Mouse (Mus musculus) liver, embryonic 11.5 days (tissue): ENCODE measurements around the gene Ina. TPM values are rescaled to one million over a fixed set of nuclear protein-coding genes. Genes with fewer than 3 reads are reported as not detected.
A peak's percentile ranks its signal among the peaks of the same experiment; 100 is the strongest.

ENCODE experiments used
- ATAC-seq: fragments of 200-750 bp; cut with Nextera tagmentation; replicated peaks from 2 replicates; pipeline ENCODE4 v1.8.0; 2017; ENCODE audit warnings: moderate number of reproducible peaks, mild to moderate bottlenecking, moderate TSS enrichment, moderate library complexity; ENCODE audit not compliant: low FRiP score
- DNase-seq: peaks from one replicate; pipeline ENCODE4 v3.0.0-alpha.2; 2017; ENCODE audit warnings: low spot score
- H3K27ac ChIP-seq: fragments of 300-500 bp; sonication (generic); 2 replicates; pipeline ENCODE4 v1.5.1; 2014; ENCODE audit warnings: mild to moderate bottlenecking, low read depth, low read length, control low read depth
- H3K27me3 ChIP-seq: fragments of 300-500 bp; sonication (generic); replicated peaks from 2 replicates; pipeline ENCODE4 v1.6.1; 2014; ENCODE audit warnings: low read length, mixed read lengths; ENCODE audit not compliant: control insufficient read depth, insufficient read depth
- H3K36me3 ChIP-seq: fragments of 300-500 bp; sonication (generic); 2 replicates; pipeline ENCODE4 v1.6.1; 2014; ENCODE audit warnings: mild to moderate bottlenecking, low read length, moderate library complexity, mixed read lengths; ENCODE audit not compliant: control insufficient read depth, insufficient read depth
- H3K4me1 ChIP-seq: fragments of 300-500 bp; sonication (generic); replicated peaks from 2 replicates; pipeline ENCODE4 v1.6.1; 2014; ENCODE audit warnings: low read length, mixed read lengths; ENCODE audit not compliant: control insufficient read depth, insufficient read depth
- H3K4me2 ChIP-seq: fragments of 300-500 bp; sonication (generic); 2 replicates; pipeline ENCODE4 v1.6.1; 2014; ENCODE audit warnings: mild to moderate bottlenecking, control low read depth, moderate library complexity
- H3K4me3 ChIP-seq: fragments of 300-500 bp; sonication (generic); 2 replicates; pipeline ENCODE4 v1.5.1; 2014; ENCODE audit warnings: low read depth, low read length, control low read depth
- H3K9ac ChIP-seq: fragments of 300-500 bp; sonication (generic); 2 replicates; pipeline ENCODE4 v1.6.1; 2014; ENCODE audit warnings: low read depth, low read length, control low read depth
- H3K9me3 ChIP-seq: fragments of 300-500 bp; sonication (generic); 2 replicates; pipeline ENCODE4 v1.6.1; 2016; ENCODE audit warnings: low read length, inconsistent platforms, mixed read lengths; ENCODE audit not compliant: control insufficient read depth
- WGBS: fragments of 180-500 bp; shearing (Covaris S2); extraction: QIAGEN DNeasy Blood & Tissue Kit; methylation state at CpG from one replicate; pipeline ENCODE4 v1.1.7; 2014; 5-methylcytosine and 5-hydroxymethylcytosine counted together
- polyA plus RNA-seq: library from polyadenylated mRNA; unstranded; fragments of >200 nt; fragmentation: Nextera tagmentation; extraction: Ambion mirVana; gene quantifications from 2 replicates; pipeline ENCODE4 v1.2.1, GENCODE M21; 2014

Ina gene
- polyA plus RNA-seq, 1 experiment from 2014 or later: 0.26 TPM

DNA sequence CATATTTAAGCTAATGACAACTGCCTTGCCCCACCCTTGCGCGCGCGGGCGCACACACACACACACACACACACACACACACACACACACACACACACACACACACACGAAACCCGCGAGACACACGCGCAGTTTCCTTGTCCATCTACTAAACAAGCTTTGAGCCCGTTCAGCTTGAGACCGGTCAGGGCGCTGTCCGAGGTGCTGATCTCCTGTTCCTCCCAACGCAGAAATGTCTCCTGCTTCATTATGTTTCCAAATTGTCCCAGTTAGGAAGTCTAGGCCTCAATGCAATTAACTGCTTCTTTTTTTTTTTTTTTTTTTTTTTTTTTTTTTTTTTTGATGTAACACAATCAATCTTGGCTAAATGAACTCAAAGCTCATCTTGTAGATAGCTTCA lies 2.0 kb downstream of the Ina start:
- Histone ChIP-seq H3K4me1 (no peaks in the 10 kb centered on the region), H3K9me3 (no peaks in the 10 kb centered on the region), H3K27me3 (peaks cover 74% of the 10 kb centered on the region), H3K4me3 (no peak overlapping the region), H3K4me2 (no peak overlapping the region), H3K9ac (no peak overlapping the region), H3K36me3 (no peaks in the 10 kb centered on the region), H3K27ac (no peak overlapping the region)
- WGBS: 1% methylated on average over 15 of the region's 15 CpGs
- peak; percentile 77 for DNase-seq
- ATAC-seq: no peak

DNA sequence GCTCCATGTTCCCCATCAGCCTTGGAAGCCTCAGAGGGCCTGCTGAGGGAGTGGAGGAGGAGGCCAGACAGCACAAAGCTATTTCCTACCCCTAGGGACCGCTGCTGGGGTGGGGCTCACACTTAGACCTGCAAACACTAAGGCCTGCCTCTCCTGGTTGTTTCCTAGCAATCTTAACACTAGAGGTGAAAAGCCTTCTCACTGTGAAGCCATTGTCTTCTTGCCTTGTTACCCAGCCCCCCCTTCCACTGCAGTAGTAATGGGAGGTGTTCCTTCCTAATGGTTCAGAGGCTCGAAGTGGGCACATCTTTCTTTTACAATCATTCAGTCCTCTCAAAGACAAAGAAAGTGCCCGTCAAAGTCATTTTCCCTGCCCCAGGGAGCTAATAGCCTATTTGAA lies 3.3 kb downstream of the Ina start:
- 13% methylated on average over 3 of the region's 3 CpGs for WGBS
- Histone ChIP-seq H3K27me3 (peaks cover 62% of the 10 kb centered on the region), H3K4me2 (no peak overlapping the region), H3K9me3 (no peaks in the 10 kb centered on the region), H3K27ac (no peak overlapping the region), H3K4me1 (no peaks in the 10 kb centered on the region), H3K9ac (no peak overlapping the region), H3K4me3 (no peak overlapping the region), H3K36me3 (no peaks in the 10 kb centered on the region)
- ATAC-seq: no peak
- no peak for DNase-seq

- H3K27me3 ChIP-seq: peaks cover 57% of the 10 kb centered on the region
- ATAC-seq (no peak), DNase-seq (no peak)
- WGBS: 53% methylated on average over 2 of the region's 2 CpGs
- no peak overlapping the region for H3K9ac ChIP-seq
- no peaks in the 10 kb centered on the region for H3K4me1 ChIP-seq
- H3K9me3 ChIP-seq: no peaks in the 10 kb centered on the region
- H3K4me3 ChIP-seq: no peak overlapping the region
- H3K36me3 ChIP-seq: no peaks in the 10 kb centered on the region
- H3K4me2 ChIP-seq: no peak overlapping the region
- H3K27ac ChIP-seq: no peak overlapping the region
Observed at GRCm38 (mm10) chr19:47018330-47018729, 3.8 kb downstream of the Ina start.

DNA sequence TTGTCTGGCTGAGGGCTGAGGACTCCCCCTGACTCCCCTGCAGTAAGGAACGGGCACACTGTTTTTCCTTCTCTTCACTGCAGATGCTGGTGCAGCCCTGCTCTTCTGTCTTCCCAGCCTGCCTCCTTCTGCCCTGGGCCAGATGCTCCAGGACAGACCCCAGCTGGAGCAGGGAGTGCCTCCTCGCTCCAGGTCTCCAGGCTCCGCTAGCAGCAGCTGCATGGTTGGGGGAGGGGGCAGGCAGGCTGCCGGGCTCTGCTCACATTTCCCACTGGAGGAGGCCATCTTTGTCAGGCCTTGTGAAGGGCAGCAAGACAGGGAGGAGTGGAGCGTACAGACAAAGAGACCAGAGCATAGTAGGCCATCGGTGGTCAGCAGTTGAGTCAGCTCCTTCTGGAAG lies 4.8 kb downstream of the Ina start:
- Histone ChIP-seq H3K36me3 (no peaks in the 10 kb centered on the region), H3K4me3 (no peak overlapping the region), H3K9ac (no peak overlapping the region), H3K4me2 (no peak overlapping the region), H3K27me3 (peaks cover 47% of the 10 kb centered on the region), H3K4me1 (no peaks in the 10 kb centered on the region), H3K9me3 (no peaks in the 10 kb centered on the region), H3K27ac (no peak overlapping the region)
- 35% methylated on average over 6 of the region's 6 CpGs for WGBS
- DNase-seq (no peak), ATAC-seq (no peak)

DNA sequence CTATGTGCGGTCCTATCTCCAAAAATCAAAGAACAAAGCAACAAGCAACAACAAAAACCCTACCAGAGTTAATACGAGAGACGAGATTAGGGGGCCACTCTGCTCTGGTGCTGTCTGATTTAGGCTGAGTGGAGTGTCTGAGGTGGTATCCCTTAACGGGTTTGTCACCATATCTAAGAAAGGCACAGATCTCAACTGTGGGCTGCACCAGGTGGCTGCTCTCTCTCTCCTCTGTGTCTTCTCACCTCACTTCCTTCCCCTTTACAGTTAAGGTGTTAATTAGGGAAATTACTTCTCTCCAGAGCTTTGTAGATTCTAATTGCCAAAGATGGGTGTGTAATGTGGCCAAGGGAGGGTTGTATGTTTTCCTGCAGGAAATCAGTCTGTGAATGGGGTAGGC lies 8.2 kb downstream of the Ina start:
- no peak overlapping the region for H3K4me3 ChIP-seq
- H3K4me2 ChIP-seq: no peak overlapping the region
- no peaks in the 10 kb centered on the region for H3K9me3 ChIP-seq
- no peak for ATAC-seq
- H3K4me1 ChIP-seq: no peaks in the 10 kb centered on the region
- no peak for DNase-seq
- peaks cover 17% of the 10 kb centered on the region for H3K27me3 ChIP-seq
- H3K36me3 ChIP-seq: no peaks in the 10 kb centered on the region
- no peak overlapping the region for H3K9ac ChIP-seq
- 63% methylated on average over 4 of the region's 4 CpGs for WGBS
- H3K27ac ChIP-seq: no peak overlapping the region

DNA sequence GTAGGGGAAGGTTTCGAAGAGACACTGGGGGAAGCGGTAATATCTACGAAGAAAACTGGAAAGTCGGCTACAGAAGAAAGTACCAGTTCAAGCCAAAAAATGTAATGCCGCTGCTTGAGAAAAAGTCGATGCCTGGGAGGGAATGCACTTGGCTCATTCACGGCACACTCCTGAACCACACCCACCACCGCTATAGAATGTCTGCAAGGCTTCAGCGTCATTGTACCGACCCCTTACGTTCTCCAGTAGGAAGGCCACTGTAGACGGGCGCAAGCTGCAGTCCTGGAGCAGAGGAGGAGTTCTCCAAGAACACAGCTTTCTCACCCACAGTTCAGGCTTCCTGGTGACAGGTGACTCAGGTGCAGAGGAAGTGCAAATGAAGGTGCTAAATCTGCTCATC lies 9.0 kb downstream of the Ina start:
- Histone ChIP-seq H3K4me2 (no peak overlapping the region), H3K9ac (no peak overlapping the region), H3K4me1 (no peaks in the 10 kb centered on the region), H3K27ac (no peak overlapping the region), H3K4me3 (no peak overlapping the region), H3K27me3 (peaks cover 9% of the 10 kb centered on the region), H3K9me3 (no peaks in the 10 kb centered on the region), H3K36me3 (no peaks in the 10 kb centered on the region)
- WGBS: 80% methylated on average over 13 of the region's 13 CpGs
- ATAC-seq (no peak), DNase-seq (no peak)

GRCm38 (mm10) chr19:47024954-47025353 lies 10.5 kb downstream of the Ina start:
- no peaks in the 10 kb centered on the region for H3K9me3 ChIP-seq
- H3K4me2 ChIP-seq: no peak overlapping the region
- H3K27me3 ChIP-seq: no peaks in the 10 kb centered on the region; the same call in 1 of the 2 replicates
- H3K9ac ChIP-seq: no peak overlapping the region
- no peak overlapping the region for H3K4me3 ChIP-seq
- ATAC-seq (no peak), DNase-seq (no peak)
- H3K27ac ChIP-seq: no peak overlapping the region
- no peaks in the 10 kb centered on the region for H3K36me3 ChIP-seq
- WGBS: 78% methylated on average over 10 of the region's 10 CpGs
- H3K4me1 ChIP-seq: no peaks in the 10 kb centered on the region

GRCm38 (mm10) chr19:47026513-47026912 lies 12.0 kb downstream of the Ina start:
- Histone ChIP-seq H3K27me3 (no peaks in the 10 kb centered on the region; the same call in 1 of the 2 replicates), H3K9me3 (no peaks in the 10 kb centered on the region), H3K4me3 (no peak overlapping the region), H3K9ac (no peak overlapping the region), H3K27ac (no peak overlapping the region), H3K4me1 (no peaks in the 10 kb centered on the region), H3K36me3 (no peaks in the 10 kb centered on the region), H3K4me2 (no peak overlapping the region)
- WGBS: 87% methylated on average over 4 of the region's 4 CpGs
- ATAC-seq: no peak
- DNase-seq: no peak

DNA sequence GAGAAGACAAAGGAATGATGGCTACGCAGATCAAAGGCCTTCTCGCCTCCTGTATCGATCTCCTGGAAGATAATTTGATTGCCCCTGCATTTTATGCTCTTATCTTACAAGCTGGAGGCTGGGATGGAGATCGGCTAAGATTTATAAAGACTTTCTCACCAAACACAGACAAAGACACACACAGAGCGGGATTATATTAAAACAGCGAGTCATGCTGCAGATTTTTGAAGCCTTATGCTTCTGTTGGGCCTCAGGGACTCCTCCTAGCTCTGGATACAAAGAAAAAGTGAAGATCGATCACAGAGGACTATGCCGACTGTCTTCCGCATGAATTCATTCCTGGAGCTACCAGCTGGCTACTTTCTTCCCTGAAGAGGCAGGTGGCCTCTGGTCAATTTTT lies 15.3 kb downstream of the Ina start:
- H3K9me3 ChIP-seq: no peaks in the 10 kb centered on the region
- H3K4me3 ChIP-seq: no peak overlapping the region
- WGBS: 87% methylated on average over 9 of the region's 9 CpGs
- ATAC-seq: no peak
- DNase-seq: no peak
- H3K36me3 ChIP-seq: 0 out of 2 replicates have a peak, but pooled peaks cover 5% of the 10 kb centered on the region
- H3K27me3 ChIP-seq: no peaks in the 10 kb centered on the region
- no peaks in the 10 kb centered on the region for H3K4me1 ChIP-seq
- no peak overlapping the region for H3K4me2 ChIP-seq
- H3K27ac ChIP-seq: no peak overlapping the region
- H3K9ac ChIP-seq: no peak overlapping the region
